Mouse (Mus musculus) liver, embryonic 11.5 days (tissue): Measurements from ENCODE around the gene Egfl7. TPM values are rescaled to one million over a fixed set of nuclear protein-coding genes. Genes with fewer than 3 reads are reported as not detected.

Source experiments
- ATAC-seq: fragments of 200-750 bp; cut with Nextera tagmentation; replicated peaks from 2 replicates; pipeline ENCODE4 v1.8.0; 2017; ENCODE audit warnings: moderate number of reproducible peaks, mild to moderate bottlenecking, moderate TSS enrichment, moderate library complexity; ENCODE audit not compliant: low FRiP score
- DNase-seq: peaks from one replicate; pipeline ENCODE4 v3.0.0-alpha.2; 2017; ENCODE audit warnings: low spot score
- H3K27ac ChIP-seq: fragments of 300-500 bp; sonication (generic); 2 replicates; pipeline ENCODE4 v1.5.1; 2014; ENCODE audit warnings: mild to moderate bottlenecking, low read depth, low read length, control low read depth
- H3K27me3 ChIP-seq: fragments of 300-500 bp; sonication (generic); replicated peaks from 2 replicates; pipeline ENCODE4 v1.6.1; 2014; ENCODE audit warnings: low read length, mixed read lengths; ENCODE audit not compliant: control insufficient read depth, insufficient read depth
- H3K36me3 ChIP-seq: fragments of 300-500 bp; sonication (generic); 2 replicates; pipeline ENCODE4 v1.6.1; 2014; ENCODE audit warnings: mild to moderate bottlenecking, low read length, moderate library complexity, mixed read lengths; ENCODE audit not compliant: control insufficient read depth, insufficient read depth
- H3K4me1 ChIP-seq: fragments of 300-500 bp; sonication (generic); replicated peaks from 2 replicates; pipeline ENCODE4 v1.6.1; 2014; ENCODE audit warnings: low read length, mixed read lengths; ENCODE audit not compliant: control insufficient read depth, insufficient read depth
- H3K4me2 ChIP-seq: fragments of 300-500 bp; sonication (generic); 2 replicates; pipeline ENCODE4 v1.6.1; 2014; ENCODE audit warnings: mild to moderate bottlenecking, control low read depth, moderate library complexity
- H3K4me3 ChIP-seq: fragments of 300-500 bp; sonication (generic); 2 replicates; pipeline ENCODE4 v1.5.1; 2014; ENCODE audit warnings: low read depth, low read length, control low read depth
- H3K9ac ChIP-seq: fragments of 300-500 bp; sonication (generic); 2 replicates; pipeline ENCODE4 v1.6.1; 2014; ENCODE audit warnings: low read depth, low read length, control low read depth
- H3K9me3 ChIP-seq: fragments of 300-500 bp; sonication (generic); 2 replicates; pipeline ENCODE4 v1.6.1; 2016; ENCODE audit warnings: low read length, inconsistent platforms, mixed read lengths; ENCODE audit not compliant: control insufficient read depth
- WGBS: fragments of 180-500 bp; shearing (Covaris S2); extraction: QIAGEN DNeasy Blood & Tissue Kit; methylation state at CpG from one replicate; pipeline ENCODE4 v1.1.7; 2014; 5-methylcytosine and 5-hydroxymethylcytosine counted together
- polyA plus RNA-seq: library from polyadenylated mRNA; unstranded; fragments of >200 nt; fragmentation: Nextera tagmentation; extraction: Ambion mirVana; gene quantifications from 2 replicates; pipeline ENCODE4 v1.2.1, GENCODE M21; 2014

Gene Egfl7
- polyA plus RNA-seq, 1 experiment from 2014 or later, result 181 TPM

DNA sequence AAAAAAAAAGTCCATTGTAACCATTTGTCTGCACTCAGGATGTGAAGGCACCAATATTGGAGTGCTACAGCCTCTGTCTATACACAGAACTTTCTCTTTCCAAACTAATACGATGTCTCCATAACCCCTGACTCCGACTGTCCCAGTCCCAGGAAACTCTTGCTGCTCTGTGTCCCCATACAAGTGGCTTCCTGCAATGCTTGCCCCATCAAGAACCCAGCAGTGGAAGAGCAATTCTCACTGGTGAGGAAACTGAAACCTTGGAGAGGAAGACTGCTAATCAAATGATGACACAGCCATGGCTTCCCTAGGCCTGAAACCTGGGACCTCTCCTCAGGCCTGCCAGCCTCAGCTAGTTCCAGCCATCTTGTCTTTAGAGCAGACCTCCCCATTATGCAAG lies 18.0 kb downstream of the Egfl7 start:
- H3K9me3 ChIP-seq, result no peaks in the 10 kb centered on the region
- H3K27ac ChIP-seq, result no peak overlapping the region
- H3K36me3 ChIP-seq, result peaks cover 6% of the 10 kb centered on the region; the same call in 1 of the 2 replicates
- no peak overlapping the region for H3K9ac ChIP-seq
- H3K4me1 ChIP-seq, result peaks cover 26% of the 10 kb centered on the region
- no peaks in the 10 kb centered on the region for H3K27me3 ChIP-seq
- WGBS, result 87% methylated on average over 2 of the region's 2 CpGs
- ATAC-seq (no peak), DNase-seq (no peak)
- H3K4me2 ChIP-seq, result no peak overlapping the region
- no peak overlapping the region for H3K4me3 ChIP-seq

DNA sequence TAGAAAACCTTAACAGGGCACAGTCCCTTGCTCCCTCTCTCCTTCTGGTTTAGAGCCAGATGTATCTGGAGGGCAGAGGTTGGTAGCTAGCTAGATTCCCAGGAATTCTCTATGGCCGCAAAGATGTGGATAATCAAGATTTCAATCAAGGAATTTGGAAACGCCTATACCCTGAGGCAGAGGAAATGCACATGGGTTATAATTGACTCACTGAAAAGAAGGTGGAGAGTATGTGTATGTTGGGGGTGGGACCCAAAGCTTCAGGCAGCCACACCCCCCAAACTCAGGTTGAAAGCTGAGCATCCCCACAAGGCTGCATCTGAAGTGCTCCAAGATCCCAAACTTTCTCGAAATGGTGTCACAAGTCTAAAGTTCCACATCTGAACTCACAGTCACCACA lies 18.6 kb downstream of the Egfl7 start:
- Histone ChIP-seq H3K4me3 (no peak overlapping the region), H3K4me1 (peaks cover 29% of the 10 kb centered on the region), H3K27ac (no peak overlapping the region), H3K4me2 (no peak overlapping the region), H3K9me3 (no peaks in the 10 kb centered on the region), H3K27me3 (no peaks in the 10 kb centered on the region), H3K9ac (no peak overlapping the region), H3K36me3 (peaks cover 3% of the 10 kb centered on the region; the same call in 1 of the 2 replicates)
- ATAC-seq, result no peak
- no peak for DNase-seq
- WGBS, result 77% methylated on average over 3 of the region's 3 CpGs

DNA sequence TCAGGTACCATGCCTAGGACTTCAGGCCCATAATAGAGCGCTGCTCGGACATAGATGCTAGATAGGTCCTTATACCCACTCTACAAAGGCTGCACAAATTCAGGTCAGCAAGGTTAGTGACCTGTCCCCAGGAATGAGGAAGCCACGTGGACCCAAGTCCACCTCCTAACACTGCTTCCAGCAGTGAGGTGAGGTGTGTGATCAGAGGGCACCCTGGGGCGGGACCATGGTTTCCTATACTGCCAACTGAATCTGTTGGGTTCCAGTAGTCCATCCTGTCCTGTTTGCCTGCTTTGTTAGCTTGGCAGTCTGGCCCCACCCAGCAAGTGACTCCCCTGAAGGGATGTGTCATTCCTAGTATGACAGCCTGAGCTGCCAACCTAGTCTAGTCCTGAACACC lies 20.2 kb downstream of the Egfl7 start:
- ATAC-seq, result no peak
- H3K9me3 ChIP-seq, result no peaks in the 10 kb centered on the region
- peak overlapping the region; percentile 18 for H3K4me2 ChIP-seq
- WGBS, result 81% methylated on average over 4 of the region's 4 CpGs
- H3K27ac ChIP-seq, result peak overlapping the region; percentile 28; the same call in 1 of the 2 replicates
- H3K9ac ChIP-seq, result no peak overlapping the region
- H3K36me3 ChIP-seq, result no peaks in the 10 kb centered on the region
- H3K4me3 ChIP-seq, result no peak overlapping the region
- peaks cover 29% of the 10 kb centered on the region for H3K4me1 ChIP-seq
- no peaks in the 10 kb centered on the region for H3K27me3 ChIP-seq
- DNase-seq, result no peak

DNA sequence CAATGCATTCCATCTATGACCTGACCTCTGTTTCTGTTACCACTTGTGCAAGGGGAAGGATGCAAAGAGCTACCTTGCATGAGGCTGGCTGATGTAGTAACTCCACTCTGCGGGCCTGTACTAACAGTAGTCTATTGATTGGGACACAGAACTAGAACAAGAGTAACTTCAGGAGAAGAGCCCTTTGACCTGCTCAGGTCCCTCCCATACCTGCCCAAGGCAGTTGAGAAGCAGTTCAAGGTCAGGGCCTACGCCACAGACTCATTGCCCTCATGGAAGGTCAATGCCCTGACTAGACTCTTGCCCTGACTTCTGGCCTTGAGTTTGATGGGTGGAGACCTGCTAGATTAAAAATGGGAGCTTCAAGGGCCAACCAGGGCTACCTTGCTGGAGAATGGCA lies 20.9 kb downstream of the Egfl7 start:
- WGBS, result 81% methylated on average over 2 of the region's 2 CpGs

DNA sequence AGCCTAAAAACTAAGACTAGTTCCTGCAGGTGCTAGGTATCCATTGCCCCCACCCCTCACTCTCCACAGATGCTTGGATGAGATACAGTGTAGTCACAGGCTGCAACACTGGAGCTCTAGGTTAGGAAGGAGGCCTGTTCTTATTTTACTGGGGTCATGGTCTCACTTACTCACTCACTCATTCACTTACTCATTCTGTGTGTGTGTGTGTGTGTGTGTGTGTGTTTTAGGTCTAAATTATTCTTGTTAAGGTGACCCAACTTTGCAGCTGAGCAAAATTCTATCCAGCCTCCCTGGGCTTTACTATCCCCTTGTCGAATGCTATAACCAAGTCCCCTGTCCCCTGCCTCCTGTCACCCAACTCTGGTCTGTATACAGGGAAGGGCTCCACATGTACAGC lies 21.8 kb downstream of the Egfl7 start:
- DNase-seq, result no peak
- ATAC-seq, result no peak
- Histone ChIP-seq H3K36me3 (no peaks in the 10 kb centered on the region), H3K27me3 (no peaks in the 10 kb centered on the region), H3K9ac (no peak overlapping the region), H3K4me2 (no peak overlapping the region), H3K4me1 (peaks cover 21% of the 10 kb centered on the region), H3K4me3 (no peak overlapping the region), H3K27ac (0 out of 2 replicates have a peak overlapping the region, but pooled peaks have one; percentile 10), H3K9me3 (no peaks in the 10 kb centered on the region)
- WGBS, result 85% methylated on average over 1 of the region's 1 CpGs

More for the DNA sequence above, 20.9 kb downstream of the Egfl7 start:
- DNase-seq, result no peak
- Histone ChIP-seq H3K36me3 (no peaks in the 10 kb centered on the region), H3K4me3 (no peak overlapping the region), H3K27ac (peak overlapping the region; percentile 28; the same call in 1 of the 2 replicates), H3K9me3 (no peaks in the 10 kb centered on the region), H3K4me1 (peaks cover 24% of the 10 kb centered on the region), H3K4me2 (no peak overlapping the region; the same call in 1 of the 2 replicates), H3K27me3 (no peaks in the 10 kb centered on the region), H3K9ac (no peak overlapping the region)
- no peak for ATAC-seq

DNA sequence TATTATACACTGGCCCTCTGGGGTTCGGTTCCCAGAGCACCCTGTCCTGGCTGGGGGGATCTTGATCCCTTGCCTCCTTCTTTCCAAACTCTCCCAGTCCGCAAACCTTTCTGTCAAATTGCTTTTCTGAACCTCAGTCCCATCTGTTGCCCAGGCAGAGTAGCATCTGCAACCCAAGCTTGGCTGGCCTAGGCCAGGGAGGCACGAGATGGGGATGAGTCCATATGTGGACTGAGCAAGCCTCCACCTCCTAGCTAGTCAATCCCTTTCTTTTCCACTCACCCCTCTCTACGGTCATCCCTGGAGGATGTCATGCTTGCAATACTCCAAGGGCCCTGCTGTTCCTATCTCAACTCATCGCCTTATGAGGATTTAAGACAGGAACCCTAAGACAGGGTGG lies 22.8 kb downstream of the Egfl7 start:
- Histone ChIP-seq H3K27ac (no peak overlapping the region), H3K4me1 (peaks cover 23% of the 10 kb centered on the region), H3K36me3 (no peaks in the 10 kb centered on the region), H3K9ac (peak overlapping the region; percentile 79; the same call in 1 of the 2 replicates), H3K4me2 (peak overlapping the region; percentile 91), H3K9me3 (no peaks in the 10 kb centered on the region), H3K27me3 (no peaks in the 10 kb centered on the region), H3K4me3 (peak overlapping the region; percentile 70)
- ATAC-seq (no peak), DNase-seq (no peak)
- WGBS, result 84% methylated on average over 5 of the region's 5 CpGs

DNA sequence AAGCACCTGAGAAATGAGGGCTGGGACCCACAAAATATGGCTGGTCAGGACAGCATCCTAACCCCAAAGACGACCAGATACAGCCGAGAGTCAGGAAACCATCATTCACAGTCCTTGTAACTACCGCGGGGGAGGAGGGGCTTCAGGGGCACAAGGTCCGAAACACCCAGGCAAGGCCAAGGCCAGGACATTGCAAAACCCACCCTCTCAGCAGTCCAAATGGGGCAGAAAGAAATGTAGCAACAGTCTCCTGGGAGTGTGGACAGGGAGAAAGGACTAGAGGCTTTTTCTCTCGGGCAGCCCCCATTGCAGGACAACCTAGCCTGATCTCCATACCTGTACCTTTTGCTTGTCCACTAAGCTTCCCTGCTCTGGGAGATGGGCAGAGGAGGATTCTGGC lies 23.3 kb downstream of the Egfl7 start:
- Histone ChIP-seq H3K36me3 (no peaks in the 10 kb centered on the region), H3K9ac (peak overlapping the region; percentile 79), H3K27me3 (0 out of 2 replicates have a peak, but pooled peaks cover 2% of the 10 kb centered on the region), H3K27ac (no peak overlapping the region), H3K4me3 (peak overlapping the region; percentile 70), H3K4me2 (peak overlapping the region; percentile 91), H3K9me3 (no peaks in the 10 kb centered on the region), H3K4me1 (peaks cover 23% of the 10 kb centered on the region)
- no peak for ATAC-seq
- WGBS, result 8% methylated on average over 6 of the region's 6 CpGs
- peak; percentile 39 for DNase-seq

DNA sequence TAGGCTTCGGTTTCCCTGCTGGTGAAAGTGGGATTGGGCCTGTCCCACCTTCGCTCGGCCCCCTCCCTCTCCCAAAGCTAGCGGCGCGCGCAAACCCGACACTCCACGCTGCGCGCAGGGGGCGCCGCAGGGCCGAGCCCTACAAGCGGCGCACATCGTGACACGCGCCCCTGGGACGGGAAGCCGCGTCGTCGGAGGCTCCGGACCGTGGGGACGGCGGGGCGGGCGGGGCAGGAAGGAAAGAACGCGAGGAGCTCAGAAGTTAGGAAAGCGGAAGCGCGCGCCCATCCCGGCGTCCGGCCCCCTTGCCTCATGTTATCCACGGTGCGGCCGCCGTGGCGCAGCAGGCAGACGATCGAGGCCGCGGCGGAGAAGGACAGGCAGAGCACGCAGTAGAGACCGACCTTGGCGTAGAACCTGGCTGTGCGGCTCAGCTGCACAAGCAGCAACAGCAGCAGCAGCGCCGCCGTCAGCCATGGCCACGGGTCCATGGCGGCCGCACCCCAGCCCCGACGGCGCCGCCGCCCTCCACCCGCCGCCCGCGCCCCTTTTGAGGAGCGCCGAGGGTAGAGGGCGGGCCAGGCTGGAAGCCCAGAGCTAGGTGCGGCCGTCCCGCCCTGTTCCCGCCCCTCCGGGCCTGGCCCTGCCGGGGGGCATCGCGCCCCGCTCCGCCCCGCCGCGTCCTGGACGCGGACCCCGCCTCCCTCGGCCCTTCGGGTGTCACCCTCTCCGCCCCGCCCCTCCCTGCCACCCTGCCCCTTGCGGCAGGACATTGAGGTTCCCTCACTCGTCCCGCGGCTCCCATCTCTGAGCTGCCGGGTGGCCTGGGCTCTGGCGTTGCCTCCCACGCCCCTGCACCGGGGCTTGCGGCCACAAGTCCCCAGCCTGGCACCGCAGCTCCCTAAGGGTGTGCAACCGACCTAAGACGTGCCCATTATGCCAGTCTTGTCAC lies 24.2 kb downstream of the Egfl7 start, which contains the start of gene Agpat2:
Gene Agpat2 (minus strand): TSS at position 698 of the 952 bp plus-strand sequence.
- Histone ChIP-seq H3K27ac (peak within 1 kb of the TSS; percentile 71), H3K27me3 (0 out of 2 replicates have a peak, but pooled peaks cover 3% of the 10 kb centered on the region), H3K4me3 (peak within 1 kb of the TSS; percentile 70), H3K4me2 (peak within 1 kb of the TSS; percentile 91), H3K36me3 (no peaks in the 10 kb centered on the region), H3K4me1 (peaks cover 23% of the 10 kb centered on the region), H3K9ac (peak within 1 kb of the TSS; percentile 79), H3K9me3 (no peaks in the 10 kb centered on the region)
- peak; percentile 85 for ATAC-seq
- DNase-seq, result peak; percentile 79
- WGBS, result under 1% methylated on average over 93 of the region's 103 CpGs
